8 mouse cellular contexts compared by ENCODE assay signal in the genomic region with DNA sequence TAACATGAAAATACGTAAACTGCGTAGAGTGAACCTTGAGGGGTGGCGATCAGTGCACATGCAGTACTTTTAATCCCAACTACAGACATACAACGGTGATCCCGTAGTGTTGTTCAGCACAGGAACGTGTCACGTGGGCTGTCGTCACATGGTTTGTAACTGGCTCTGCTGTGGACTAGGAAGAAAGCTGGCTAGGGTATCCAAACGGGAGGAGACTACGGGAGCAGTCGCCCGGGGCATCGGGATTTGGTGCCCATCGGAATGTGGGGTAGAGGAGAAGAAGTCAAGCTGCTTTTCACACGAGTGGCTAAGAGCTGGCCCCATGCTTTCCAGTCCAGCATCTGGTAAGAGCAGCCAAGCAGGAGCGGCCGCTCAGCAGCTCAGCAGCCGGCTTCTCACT. TPM values are rescaled to one million over a fixed set of nuclear protein-coding genes. Genes with fewer than 3 reads are reported as not detected.
DNase-seq lines count a peak whose midpoint lies in the region; ATAC-seq and TF ChIP-seq lines count a peak whose summit lies in the region.

No protein-coding gene starts in this region.

- no peaks in the 10 kb centered on the region for H3K4me1 ChIP-seq in embryonic fibroblast, embryonic 13.5 days (ENCODE audit: control insufficient read depth, insufficient read depth, low read length)
- 0 out of 2 replicates have a peak, but pooled peaks cover 4% of the 10 kb centered on the region for H3K4me1 ChIP-seq in lung, postnatal 0 days (ENCODE audit: insufficient read depth, low read depth, low read length)
- H3K4me1 ChIP-seq in small intestine, adult 2 months (ENCODE audit: control insufficient read depth, insufficient read depth, insufficient read length, low read length), result no peaks in the 10 kb centered on the region

- ATAC-seq in lung, postnatal 0 days, result peak; percentile 27

- H3K9ac ChIP-seq in lung, postnatal 0 days (replicated peaks; ENCODE audit: low read depth), result no peak overlapping the region

- peak; percentile 23; the same call in 1 of the 2 replicates for TF ChIP-seq POLR2A in embryonic fibroblast, embryonic 13.5 days (IDR thresholded peaks at IDR 0.05; ENCODE audit: low read depth, low read length)
- TF ChIP-seq POLR2A in small intestine, adult 2 months (IDR thresholded peaks at IDR 0.05; ENCODE audit: low read depth, low read length), result no peak

- H3K27me3 ChIP-seq in lung, postnatal 0 days (replicated peaks; ENCODE audit: insufficient read depth, low read length), result no peaks in the 10 kb centered on the region
- no peaks in the 10 kb centered on the region for H3K27me3 ChIP-seq in small intestine, adult 2 months (ENCODE audit: control insufficient read depth, insufficient read depth, low read length)

- 63% methylated on average over 18 of the region's 18 CpGs for WGBS in lung, postnatal 0 days
- WGBS in small intestine, adult 2 months, result 76% methylated on average over 18 of the region's 18 CpGs

- TF ChIP-seq CTCF in embryonic fibroblast, embryonic 13.5 days (IDR thresholded peaks at IDR 0.05; ENCODE audit: borderline replicate concordance, insufficient read depth, low read length), result no peak
- no peak for TF ChIP-seq CTCF in lung, postnatal 0 days (IDR thresholded peaks at IDR 0.05)
- TF ChIP-seq CTCF in small intestine, adult 2 months (IDR thresholded peaks at IDR 0.05; ENCODE audit: extremely low read depth, insufficient read length, insufficient replicate concordance, low read depth, low read length), result no peak

- no peaks in the 10 kb centered on the region for H3K9me3 ChIP-seq in lung, postnatal 0 days (ENCODE audit: low read length)

- H3K36me3 ChIP-seq in lung, postnatal 0 days (ENCODE audit: insufficient read depth, low read length), result no peaks in the 10 kb centered on the region
- H3K36me3 ChIP-seq in small intestine, adult 2 months (ENCODE audit: control insufficient read depth, insufficient read depth, low read length), result no peaks in the 10 kb centered on the region

- intact Hi-C loops in heart, postnatal 10 days (cut with DNase I), result no loop called here

- H3K4me3 ChIP-seq in embryonic fibroblast, embryonic 13.5 days (ENCODE audit: insufficient read depth, low read length), result peak overlapping the region; percentile 17; the same call in 1 of the 2 replicates
- H3K4me3 ChIP-seq in lung, postnatal 0 days (ENCODE audit: low read depth, low read length), result no peak overlapping the region
- H3K4me3 ChIP-seq in small intestine, adult 2 months (ENCODE audit: low read depth, low read length), result peak overlapping the region; percentile 44

- DNase-seq in adrenal gland, adult 2 months, result peak; percentile 59
- DNase-seq in adrenal gland, adult 8-10 months, result no peak
- DNase-seq in heart, postnatal 10 days, result peak; percentile 37 to 57
- DNase-seq in kidney, postnatal 25 days, result peak; percentile 58 to 60
- peak; percentile 23 for DNase-seq in lung, postnatal 0 days (ENCODE audit: low spot score)
- no peak for DNase-seq in spleen, adult 12 weeks (ENCODE audit: low spot score)

- H3K27ac ChIP-seq in embryonic fibroblast, embryonic 13.5 days (ENCODE audit: insufficient read depth, low read length), result no peak overlapping the region
- H3K27ac ChIP-seq in lung, postnatal 0 days (ENCODE audit: low read length), result no peak overlapping the region
- H3K27ac ChIP-seq in small intestine, adult 2 months (ENCODE audit: insufficient read depth, low read depth, low read length), result no peak overlapping the region

- TF ChIP-seq EP300 in lung, postnatal 0 days (IDR thresholded peaks at IDR 0.05), result no peak

- peak overlapping the region; percentile 1; the same call in 1 of the 2 replicates for H3K4me2 ChIP-seq in lung, postnatal 0 days (replicated peaks; ENCODE audit: low read depth, low read length)

RNA-seq across cellular contexts. Expression of a gene that starts 9.0 kb away (rescaled TPM):
- 10 to 100 TPM; 14.4 to 15.7 TPM for total RNA-seq in adrenal gland, adult 2 months (2021)
- polyA plus RNA-seq in adrenal gland, adult 2 months (2012; rRNA removed), result 13.2 and 23.2 TPM in 2 replicates
- total RNA-seq in adrenal gland, adult 8-10 months (2022), result 10 to 100 TPM; 26.9 to 55.8 (median 28.7) TPM
- 1.3 and 1.5 TPM in 2 replicates for polyA plus RNA-seq in embryonic fibroblast, embryonic 13.5 days (2011; ENCODE audit: insufficient read length, low read depth, missing spikeins)
- total RNA-seq in heart, postnatal 10 days (2021), result 1 to 10 TPM; 1.3 to 2.0 TPM
- polyA plus RNA-seq in lung, postnatal 0 days (2015; fragmentation: Nextera tagmentation; extraction: Ambion mirVana), result 1.4 and 1.7 TPM in 2 replicates
- 1.1 and 1.3 TPM in 2 replicates for polyA plus RNA-seq in small intestine, adult 2 months (2012; rRNA removed)

RNA-seq across cellular contexts. Expression of a gene that starts 29.1 kb away (rescaled TPM):
- total RNA-seq in adrenal gland, adult 2 months (2021), result 10 to 100 TPM; 41.8 to 45.0 TPM
- 8.0 and 8.9 TPM in 2 replicates for polyA plus RNA-seq in adrenal gland, adult 2 months (2012; rRNA removed)
- total RNA-seq in adrenal gland, adult 8-10 months (2022), result 10 to 100 TPM; 40.0 to 49.7 (median 41.0) TPM
- 51.9 and 58.3 TPM in 2 replicates for polyA plus RNA-seq in embryonic fibroblast, embryonic 13.5 days (2011; ENCODE audit: insufficient read length, low read depth, missing spikeins)
- total RNA-seq in heart, postnatal 10 days (2021), result 10 to 100 TPM; 17.4 to 17.6 TPM
- polyA plus RNA-seq in lung, postnatal 0 days (2015; fragmentation: Nextera tagmentation; extraction: Ambion mirVana), result 53.5 and 65.8 TPM in 2 replicates
- polyA plus RNA-seq in small intestine, adult 2 months (2012; rRNA removed), result 5.3 and 9.5 TPM in 2 replicates

RNA-seq across cellular contexts. Expression of a gene that starts 29.2 kb away (rescaled TPM):
- 10 to 100 TPM; 32.4 to 33.4 TPM for total RNA-seq in adrenal gland, adult 2 months (2021)
- polyA plus RNA-seq in adrenal gland, adult 2 months (2012; rRNA removed), result 8.5 and 13.4 TPM in 2 replicates
- 10 to 100 TPM; 28.5 to 47.2 (median 40.2) TPM for total RNA-seq in adrenal gland, adult 8-10 months (2022)
- polyA plus RNA-seq in embryonic fibroblast, embryonic 13.5 days (2011; ENCODE audit: insufficient read length, low read depth, missing spikeins), result 57.4 and 81.5 TPM in 2 replicates
- 10 to 100 TPM; 22.6 to 24.8 TPM for total RNA-seq in heart, postnatal 10 days (2021)
- 37.1 and 39.0 TPM in 2 replicates for polyA plus RNA-seq in lung, postnatal 0 days (2015; fragmentation: Nextera tagmentation; extraction: Ambion mirVana)
- 4.5 and 8.5 TPM in 2 replicates for polyA plus RNA-seq in small intestine, adult 2 months (2012; rRNA removed)

RNA-seq across cellular contexts. Expression of a gene that starts 43.2 kb away (rescaled TPM):
- 10 to 100 TPM; 29.8 to 30.0 TPM for total RNA-seq in adrenal gland, adult 2 months (2021)
- 16.4 and 16.7 TPM in 2 replicates for polyA plus RNA-seq in adrenal gland, adult 2 months (2012; rRNA removed)
- total RNA-seq in adrenal gland, adult 8-10 months (2022), result 10 to 100 TPM; 25.4 to 38.6 (median 31.6) TPM
- polyA plus RNA-seq in embryonic fibroblast, embryonic 13.5 days (2011; ENCODE audit: insufficient read length, low read depth, missing spikeins), result 11.4 and 18.5 TPM in 2 replicates
- 10 to 100 TPM; 27.5 to 34.8 TPM for total RNA-seq in heart, postnatal 10 days (2021)
- 22.4 and 24.9 TPM in 2 replicates for polyA plus RNA-seq in lung, postnatal 0 days (2015; fragmentation: Nextera tagmentation; extraction: Ambion mirVana)
- polyA plus RNA-seq in small intestine, adult 2 months (2012; rRNA removed), result 16.7 and 31.0 TPM in 2 replicates

RNA-seq across cellular contexts. Expression of a gene that starts 50.3 kb away (rescaled TPM):
- total RNA-seq in adrenal gland, adult 2 months (2021), result not detected
- not detected in 2 replicates for polyA plus RNA-seq in adrenal gland, adult 2 months (2012; rRNA removed)
- not detected for total RNA-seq in adrenal gland, adult 8-10 months (2022)
- polyA plus RNA-seq in embryonic fibroblast, embryonic 13.5 days (2011; ENCODE audit: insufficient read length, low read depth, missing spikeins), result not detected in 2 replicates
- not detected for total RNA-seq in heart, postnatal 10 days (2021)
- not detected in 2 replicates for polyA plus RNA-seq in lung, postnatal 0 days (2015; fragmentation: Nextera tagmentation; extraction: Ambion mirVana)
- polyA plus RNA-seq in small intestine, adult 2 months (2012; rRNA removed), result not detected in 2 replicates

Comparison
In these comparisons a context has a peak if more than half of its experiments do, and no peak if none do; other contexts are left out.
1. DNase-seq: peak in adrenal gland, adult 2 months (single experiment), heart, postnatal 10 days (2 of 2), kidney, postnatal 25 days (2 of 2) and lung, postnatal 0 days (single experiment); none in adrenal gland, adult 8-10 months (single experiment) and spleen, adult 12 weeks (single experiment).